Mouse (Mus musculus) thymus, adult 2 months (tissue): Measurements from ENCODE around the gene Icam1.

Source experiments
- CTCF ChIP-seq: fragments of 200-500 bp; IDR thresholded peaks from 2 replicates; pipeline ENCODE4 v1.5.1; 2012; ENCODE audit warnings: mild to moderate bottlenecking, control low read depth, low read length, moderate library complexity, borderline replicate concordance; ENCODE audit not compliant: control insufficient read depth, poor library complexity, insufficient read depth; ENCODE audit errors: extremely low read depth
- POLR2A ChIP-seq: fragments of 200-500 bp; IDR thresholded peaks from 2 replicates; pipeline ENCODE4 v1.6.1; 2012; ENCODE audit warnings: mild to moderate bottlenecking, low read length, control low read depth, moderate library complexity; ENCODE audit not compliant: control insufficient read depth, poor library complexity, insufficient read depth; ENCODE audit errors: extremely low read depth

- TF ChIP-seq CTCF: no peak
- no peak for TF ChIP-seq POLR2A
These were observed 854 bp upstream of the Icam1 start for GRCm38 (mm10) chr9:21014691-21015570.
